Mouse (Mus musculus) embryonic facial prominence, embryonic 13.5 days (tissue): ENCODE measurements around the gene Lhfpl5. TPM values are rescaled to one million over a fixed set of nuclear protein-coding genes. Genes with fewer than 3 reads are reported as not detected.

Experiments
- ATAC-seq: fragments of 200-750 bp; cut with Nextera tagmentation; 2 replicates; pipeline ENCODE4 v1.8.0; 2017; ENCODE audit warnings: low read depth; ENCODE audit not compliant: insufficient number of reproducible peaks, insufficient read depth, low FRiP score, low TSS enrichment
- H3K27ac ChIP-seq: fragments of 300-500 bp; sonication (generic); 2 replicates; pipeline ENCODE4 v1.5.1; 2015; ENCODE audit warnings: moderate library complexity, mild to moderate bottlenecking, inconsistent platforms
- H3K27me3 ChIP-seq: fragments of 300-500 bp; sonication (generic); 2 replicates; pipeline ENCODE4 v1.6.1; 2015; ENCODE audit warnings: mild to moderate bottlenecking, inconsistent platforms
- H3K36me3 ChIP-seq: fragments of 300-500 bp; sonication (generic); 2 replicates; pipeline ENCODE4 v1.6.1; 2015; ENCODE audit warnings: mild to moderate bottlenecking, inconsistent platforms
- H3K4me1 ChIP-seq: fragments of 300-500 bp; sonication (generic); 2 replicates; pipeline ENCODE4 v1.6.1; 2015; ENCODE audit warnings: inconsistent platforms
- H3K4me2 ChIP-seq: fragments of 300-500 bp; sonication (generic); 2 replicates; pipeline ENCODE4 v1.6.1; 2015; ENCODE audit warnings: moderate library complexity, mild to moderate bottlenecking, inconsistent platforms
- H3K4me3 ChIP-seq: fragments of 300-500 bp; sonication (generic); 2 replicates; pipeline ENCODE4 v1.5.1; 2015; ENCODE audit warnings: mild to moderate bottlenecking, inconsistent platforms
- H3K9ac ChIP-seq: fragments of 300-500 bp; sonication (generic); 2 replicates; pipeline ENCODE4 v1.6.1; 2015; ENCODE audit warnings: mild to moderate bottlenecking, inconsistent platforms
- H3K9me3 ChIP-seq: fragments of 300-500 bp; sonication (generic); 2 replicates; pipeline ENCODE4 v1.6.1; 2016; ENCODE audit warnings: inconsistent platforms
- WGBS: fragments of 180-500 bp; shearing (Covaris S2); methylation state at CpG from one replicate; pipeline ENCODE4 v1.1.7; 2015; ENCODE audit warnings: mixed read lengths; 5-methylcytosine and 5-hydroxymethylcytosine counted together
- polyA plus RNA-seq: library from polyadenylated mRNA; unstranded; fragments of >200 nt; fragmentation: Nextera tagmentation; extraction: Ambion mirVana; gene quantifications from 2 replicates; pipeline ENCODE4 v1.2.1, GENCODE M21; 2015

Lhfpl5 gene
- polyA plus RNA-seq, 1 experiment from 2014 or later, result 0.76 TPM

- Histone ChIP-seq H3K4me3 (no peak overlapping the region), H3K9ac (no peak overlapping the region), H3K27ac (no peak overlapping the region), H3K4me1 (no peaks in the 10 kb centered on the region), H3K27me3 (no peaks in the 10 kb centered on the region), H3K9me3 (no peaks in the 10 kb centered on the region), H3K36me3 (peaks cover 34% of the 10 kb centered on the region), H3K4me2 (no peak overlapping the region)
- no peak for ATAC-seq
- 88% methylated on average over 6 of the region's 6 CpGs for WGBS
These were observed 37.7 kb downstream of the Lhfpl5 start for GRCm38 (mm10) chr17:28613096-28613495.

- Histone ChIP-seq H3K27ac (no peak overlapping the region), H3K36me3 (peaks cover 41% of the 10 kb centered on the region), H3K27me3 (no peaks in the 10 kb centered on the region), H3K9me3 (no peaks in the 10 kb centered on the region), H3K9ac (no peak overlapping the region), H3K4me3 (no peak overlapping the region), H3K4me1 (peaks cover 7% of the 10 kb centered on the region), H3K4me2 (no peak overlapping the region)
- WGBS, result 94% methylated on average over 4 of the region's 4 CpGs
- ATAC-seq, result no peak
These were observed 39.9 kb downstream of the Lhfpl5 start for GRCm38 (mm10) chr17:28615332-28615731.

GRCm38 (mm10) chr17:28617636-28618035, 42.2 kb downstream of the Lhfpl5 start:
- H3K4me2 ChIP-seq, result no peak overlapping the region
- no peak overlapping the region for H3K27ac ChIP-seq
- peaks cover 18% of the 10 kb centered on the region for H3K4me1 ChIP-seq
- no peak overlapping the region for H3K9ac ChIP-seq
- 86% methylated on average over 10 of the region's 10 CpGs for WGBS
- ATAC-seq, result no peak
- H3K4me3 ChIP-seq, result no peak overlapping the region
- peaks cover 41% of the 10 kb centered on the region for H3K36me3 ChIP-seq
- H3K9me3 ChIP-seq, result no peaks in the 10 kb centered on the region
- H3K27me3 ChIP-seq, result no peaks in the 10 kb centered on the region

GRCm38 (mm10) chr17:28618124-28618523, 42.7 kb downstream of the Lhfpl5 start:
- H3K4me2 ChIP-seq, result no peak overlapping the region
- H3K27me3 ChIP-seq, result no peaks in the 10 kb centered on the region
- no peak overlapping the region for H3K9ac ChIP-seq
- no peak overlapping the region for H3K4me3 ChIP-seq
- H3K9me3 ChIP-seq, result no peaks in the 10 kb centered on the region
- ATAC-seq, result no peak
- peaks cover 18% of the 10 kb centered on the region for H3K4me1 ChIP-seq
- peaks cover 41% of the 10 kb centered on the region for H3K36me3 ChIP-seq
- no peak overlapping the region for H3K27ac ChIP-seq
- 84% methylated on average over 7 of the region's 7 CpGs for WGBS

GRCm38 (mm10) chr17:28618775-28619174, 43.3 kb downstream of the Lhfpl5 start:
- no peaks in the 10 kb centered on the region for H3K9me3 ChIP-seq
- no peak overlapping the region for H3K27ac ChIP-seq
- H3K4me3 ChIP-seq, result no peak overlapping the region
- H3K9ac ChIP-seq, result no peak overlapping the region
- WGBS, result 86% methylated on average over 1 of the region's 1 CpGs
- H3K4me2 ChIP-seq, result no peak overlapping the region
- peaks cover 18% of the 10 kb centered on the region for H3K4me1 ChIP-seq
- H3K36me3 ChIP-seq, result peaks cover 41% of the 10 kb centered on the region
- ATAC-seq, result no peak
- H3K27me3 ChIP-seq, result no peaks in the 10 kb centered on the region

GRCm38 (mm10) chr17:28621381-28622299, 46.2 kb downstream of the Lhfpl5 start:
- ATAC-seq, result peak; percentile 76
- H3K27ac ChIP-seq, result peak overlapping the region; percentile 90
- no peaks in the 10 kb centered on the region for H3K27me3 ChIP-seq
- H3K36me3 ChIP-seq, result peaks cover 23% of the 10 kb centered on the region
- H3K9ac ChIP-seq, result peak overlapping the region; percentile 98
- WGBS, result under 1% methylated on average over 69 of the region's 78 CpGs
- H3K4me1 ChIP-seq, result peaks cover 18% of the 10 kb centered on the region
- H3K4me3 ChIP-seq, result peak overlapping the region; percentile 84
- no peaks in the 10 kb centered on the region for H3K9me3 ChIP-seq
- H3K4me2 ChIP-seq, result peak overlapping the region; percentile 78

- H3K27ac ChIP-seq, result peak within 1 kb of the TSS; percentile 90
- WGBS, result under 1% methylated on average over 51 of the region's 53 CpGs
- peak within 1 kb of the TSS; percentile 78 for H3K4me2 ChIP-seq
- peaks cover 23% of the 10 kb centered on the region for H3K36me3 ChIP-seq
- no peaks in the 10 kb centered on the region for H3K27me3 ChIP-seq
- peak within 1 kb of the TSS; percentile 98 for H3K9ac ChIP-seq
- H3K4me3 ChIP-seq, result peak within 1 kb of the TSS; percentile 84
- H3K4me1 ChIP-seq, result peaks cover 18% of the 10 kb centered on the region
- ATAC-seq, result peak; percentile 90
- no peaks in the 10 kb centered on the region for H3K9me3 ChIP-seq
These were observed 46.9 kb downstream of the Lhfpl5 start, which contains the start of gene Srpk1 for GRCm38 (mm10) chr17:28622300-28622759. TSS of gene Srpk1 (minus strand) at chr17:28622709.

- 0 out of 2 replicates have a peak overlapping the region, but pooled peaks have one; percentile 4 for H3K9ac ChIP-seq
- no peak overlapping the region for H3K4me3 ChIP-seq
- H3K9me3 ChIP-seq, result no peaks in the 10 kb centered on the region
- no peak overlapping the region for H3K27ac ChIP-seq
- H3K36me3 ChIP-seq, result peaks cover 5% of the 10 kb centered on the region
- 70% methylated on average over 2 of the region's 2 CpGs for WGBS
- no peak for ATAC-seq
- peaks cover 16% of the 10 kb centered on the region for H3K4me1 ChIP-seq
- H3K4me2 ChIP-seq, result no peak overlapping the region
- H3K27me3 ChIP-seq, result no peaks in the 10 kb centered on the region
These were observed 49.4 kb downstream of the Lhfpl5 start for GRCm38 (mm10) chr17:28624841-28625240.

GRCm38 (mm10) chr17:28625327-28625726, 49.9 kb downstream of the Lhfpl5 start:
- no peaks in the 10 kb centered on the region for H3K27me3 ChIP-seq
- ATAC-seq, result no peak
- no peaks in the 10 kb centered on the region for H3K9me3 ChIP-seq
- no peak overlapping the region for H3K9ac ChIP-seq
- no peak overlapping the region for H3K4me3 ChIP-seq
- 92% methylated on average over 15 of the region's 15 CpGs for WGBS
- H3K27ac ChIP-seq, result no peak overlapping the region
- H3K36me3 ChIP-seq, result peaks cover under 1% of the 10 kb centered on the region
- no peak overlapping the region for H3K4me2 ChIP-seq
- H3K4me1 ChIP-seq, result peaks cover 11% of the 10 kb centered on the region

GRCm38 (mm10) chr17:28626937-28627336, 51.5 kb downstream of the Lhfpl5 start:
- H3K36me3 ChIP-seq, result no peaks in the 10 kb centered on the region
- H3K27ac ChIP-seq, result no peak overlapping the region
- WGBS, result 78% methylated on average over 2 of the region's 2 CpGs
- H3K27me3 ChIP-seq, result no peaks in the 10 kb centered on the region
- no peak for ATAC-seq
- H3K4me1 ChIP-seq, result no peaks in the 10 kb centered on the region
- no peak overlapping the region for H3K4me3 ChIP-seq
- no peak overlapping the region for H3K4me2 ChIP-seq
- no peaks in the 10 kb centered on the region for H3K9me3 ChIP-seq
- no peak overlapping the region for H3K9ac ChIP-seq

- Histone ChIP-seq H3K27me3 (no peaks in the 10 kb centered on the region), H3K9ac (no peak overlapping the region), H3K4me1 (no peaks in the 10 kb centered on the region), H3K4me2 (no peak overlapping the region), H3K9me3 (no peaks in the 10 kb centered on the region), H3K36me3 (no peaks in the 10 kb centered on the region), H3K4me3 (no peak overlapping the region), H3K27ac (no peak overlapping the region)
- ATAC-seq, result no peak
- WGBS, result 60% methylated on average over 10 of the region's 10 CpGs
These were observed 53.0 kb downstream of the Lhfpl5 start for GRCm38 (mm10) chr17:28628248-28629124.
